Mouse (Mus musculus): Measurements from ENCODE around the gene Tnni3. TPM values are rescaled to one million over a fixed set of nuclear protein-coding genes. Genes with fewer than 3 reads are reported as not detected.

Gene Tnni3
- polyA plus RNA-seq, 1 experiment from 2014 or later: 102 TPM

DNA sequence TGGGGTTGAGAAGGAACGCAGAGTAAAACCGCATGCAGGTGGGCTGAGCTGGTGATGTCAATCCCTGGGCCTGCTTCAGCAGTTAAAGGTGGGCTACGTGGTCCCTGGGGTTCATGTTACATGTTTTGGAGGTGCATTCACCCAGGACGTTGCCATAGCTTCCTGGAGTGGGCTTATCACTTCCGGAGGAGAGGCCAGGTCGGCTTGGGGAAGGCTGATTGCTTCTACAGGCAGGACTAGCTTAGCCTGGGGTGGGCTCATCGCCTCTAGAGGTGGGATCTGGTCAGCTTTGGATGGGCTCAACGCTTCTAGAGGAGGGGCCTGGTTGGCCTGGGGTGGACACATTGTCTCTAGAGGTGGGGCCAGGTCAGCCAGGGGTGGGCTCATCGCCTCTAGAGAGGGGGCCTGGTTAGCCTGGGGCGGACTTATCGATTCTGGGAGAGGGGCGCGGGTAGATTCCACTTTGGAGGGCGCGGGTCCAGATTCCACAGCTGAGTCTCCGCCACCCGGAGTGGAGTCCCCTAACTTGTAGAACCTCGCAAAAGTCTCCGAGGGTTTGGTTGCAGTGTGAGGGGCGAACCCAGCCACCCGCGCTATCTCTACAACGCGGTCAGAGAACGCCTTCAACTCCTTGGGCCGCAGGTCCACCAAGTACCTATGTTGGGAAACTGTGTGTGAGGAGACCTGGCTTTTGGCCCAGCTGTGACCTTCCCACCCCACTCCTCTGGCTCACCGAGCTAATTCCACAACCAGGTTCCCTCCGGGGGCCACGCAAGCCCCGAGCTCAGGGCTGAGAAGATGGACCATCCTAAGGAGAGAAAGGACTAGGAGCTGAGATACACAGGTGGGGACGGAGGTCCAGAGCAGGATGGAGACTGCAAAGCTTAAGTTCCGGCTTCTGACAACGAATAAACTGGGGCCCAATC lies 561 bp downstream of the Tnni3 start:
- Histone ChIP-seq H3K36me3 (ENCODE audit: control insufficient read depth, insufficient read depth, low read length) (no peaks in the 10 kb centered on the region), H3K27ac (ENCODE audit: low read length) (no peak overlapping the region), H3K4me2 (ENCODE audit: low read depth, low read length) (no peak overlapping the region), H3K27me3 (ENCODE audit: control insufficient read depth, insufficient read depth, low read depth, low read length) (peaks cover 4% of the 10 kb centered on the region), H3K9me3 (ENCODE audit: control insufficient read depth, low read length) (no peaks in the 10 kb centered on the region; the same call in 1 of the 2 replicates), H3K9ac (ENCODE audit: low read length) (no peak overlapping the region; the same call in 1 of the 2 replicates), H3K4me3 (ENCODE audit: low read length) (no peak overlapping the region), H3K4me1 (replicated peaks; ENCODE audit: control insufficient read depth, insufficient read depth, low read length) (peaks cover 11% of the 10 kb centered on the region)
- 83% methylated on average over 33 of the region's 33 CpGs for WGBS
- no peak for ATAC-seq (ENCODE audit: low read depth)

DNA sequence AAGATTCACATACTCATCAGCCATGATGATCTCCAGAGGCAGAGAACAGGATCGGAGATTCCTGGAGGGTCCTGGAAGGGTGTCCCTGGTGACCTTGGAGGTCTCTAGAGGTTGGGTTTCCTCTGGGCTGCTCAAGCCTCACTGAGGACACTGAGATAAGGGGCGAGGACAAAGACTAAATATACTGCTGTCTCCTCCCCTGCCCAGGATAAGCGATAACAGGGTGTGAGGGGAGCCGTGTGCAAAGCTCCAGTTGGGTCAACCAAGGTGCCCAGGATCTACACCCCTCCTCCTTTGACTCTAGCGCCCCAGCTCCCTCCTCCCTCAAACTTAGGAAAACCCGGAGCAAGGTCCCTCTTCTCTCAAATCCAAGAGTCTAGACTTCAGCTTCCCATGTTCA lies 1.7 kb downstream of the Tnni3 start:
- Histone ChIP-seq H3K27ac (ENCODE audit: low read length) (no peak overlapping the region), H3K9me3 (ENCODE audit: control insufficient read depth, low read length) (no peaks in the 10 kb centered on the region; the same call in 1 of the 2 replicates), H3K4me3 (ENCODE audit: low read length) (no peak overlapping the region), H3K4me2 (ENCODE audit: low read depth, low read length) (no peak overlapping the region), H3K4me1 (replicated peaks; ENCODE audit: control insufficient read depth, insufficient read depth, low read length) (peaks cover 11% of the 10 kb centered on the region), H3K27me3 (ENCODE audit: control insufficient read depth, insufficient read depth, low read depth, low read length) (peaks cover 4% of the 10 kb centered on the region), H3K36me3 (ENCODE audit: control insufficient read depth, insufficient read depth, low read length) (no peaks in the 10 kb centered on the region), H3K9ac (ENCODE audit: low read length) (no peak overlapping the region)
- WGBS: 60% methylated on average over 6 of the region's 6 CpGs
- no peak for ATAC-seq (ENCODE audit: low read depth)

DNA sequence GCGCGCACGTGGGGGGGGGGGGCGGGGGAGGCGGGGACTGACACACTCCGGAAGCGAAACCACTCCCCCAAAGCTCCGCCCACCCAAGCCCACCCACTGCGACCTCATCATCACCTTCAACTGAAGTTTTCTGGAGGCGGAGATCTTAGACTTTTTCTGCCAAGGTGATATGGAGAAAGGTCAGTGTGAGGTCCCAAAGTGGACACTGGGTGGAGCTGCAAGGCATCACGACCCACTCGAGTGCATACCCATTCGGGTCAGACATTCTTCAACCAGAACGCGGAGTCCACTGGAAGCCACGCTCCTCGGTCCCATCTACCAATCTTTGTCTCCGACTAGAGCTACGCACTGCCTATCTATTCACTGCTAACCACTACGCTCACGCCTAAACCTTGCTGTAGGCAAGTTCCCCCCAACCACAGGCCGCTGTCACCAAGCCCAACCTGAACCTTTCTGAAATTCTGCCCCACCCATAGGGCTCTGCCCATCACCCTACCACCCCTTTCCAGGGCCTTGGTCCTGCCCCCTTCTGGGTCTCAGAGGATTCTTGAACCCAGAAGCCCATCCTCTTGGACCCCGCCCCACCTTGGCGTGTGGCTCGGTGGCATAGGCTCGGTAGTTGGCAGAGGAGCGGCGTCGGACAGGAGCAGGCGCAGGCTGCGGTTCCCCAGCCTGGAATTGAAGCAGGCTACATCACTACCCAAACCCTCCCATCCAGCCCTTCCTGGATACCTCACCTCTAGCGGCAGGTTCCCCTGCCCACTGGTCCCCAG lies 2.6 kb downstream of the Tnni3 start:
- Histone ChIP-seq H3K36me3 (ENCODE audit: control insufficient read depth, insufficient read depth, low read length) (no peaks in the 10 kb centered on the region), H3K27me3 (ENCODE audit: control insufficient read depth, insufficient read depth, low read depth, low read length) (peaks cover 4% of the 10 kb centered on the region), H3K4me2 (ENCODE audit: low read depth, low read length) (peak overlapping the region; percentile 59), H3K4me1 (replicated peaks; ENCODE audit: control insufficient read depth, insufficient read depth, low read length) (peaks cover 6% of the 10 kb centered on the region), H3K9me3 (ENCODE audit: control insufficient read depth, low read length) (no peaks in the 10 kb centered on the region; the same call in 1 of the 2 replicates), H3K4me3 (ENCODE audit: low read length) (peak overlapping the region; percentile 30), H3K9ac (ENCODE audit: low read length) (peak overlapping the region; percentile 51; the same call in 1 of the 2 replicates), H3K27ac (ENCODE audit: low read length) (no peak overlapping the region)
- ATAC-seq (ENCODE audit: low read depth): peak; percentile 7; the same call in 1 of the 2 replicates
- WGBS: 27% methylated on average over 30 of the region's 32 CpGs

DNA sequence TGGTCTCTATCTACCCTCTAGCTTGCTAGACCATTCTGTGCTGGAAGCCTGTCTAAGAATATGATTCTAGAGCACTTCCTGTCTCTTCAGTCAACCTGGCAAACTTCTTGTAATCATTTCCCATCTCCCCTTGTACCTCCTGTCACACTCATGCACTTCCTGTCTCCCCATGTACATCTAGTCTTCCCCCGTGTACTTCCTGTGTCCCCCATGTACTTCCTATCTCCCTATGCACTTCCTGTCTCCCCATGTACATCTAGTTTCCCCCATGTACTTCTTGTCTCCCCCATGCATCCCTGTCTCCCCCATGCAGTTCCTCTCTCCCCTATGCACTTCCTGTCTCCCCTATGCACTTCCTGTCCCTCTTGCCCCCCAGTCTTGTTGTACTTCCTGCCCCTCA lies 5.5 kb downstream of the Tnni3 start:
- no peak overlapping the region for H3K4me3 ChIP-seq (ENCODE audit: low read length)
- no peak overlapping the region for H3K4me2 ChIP-seq (ENCODE audit: low read depth, low read length)

DNA sequence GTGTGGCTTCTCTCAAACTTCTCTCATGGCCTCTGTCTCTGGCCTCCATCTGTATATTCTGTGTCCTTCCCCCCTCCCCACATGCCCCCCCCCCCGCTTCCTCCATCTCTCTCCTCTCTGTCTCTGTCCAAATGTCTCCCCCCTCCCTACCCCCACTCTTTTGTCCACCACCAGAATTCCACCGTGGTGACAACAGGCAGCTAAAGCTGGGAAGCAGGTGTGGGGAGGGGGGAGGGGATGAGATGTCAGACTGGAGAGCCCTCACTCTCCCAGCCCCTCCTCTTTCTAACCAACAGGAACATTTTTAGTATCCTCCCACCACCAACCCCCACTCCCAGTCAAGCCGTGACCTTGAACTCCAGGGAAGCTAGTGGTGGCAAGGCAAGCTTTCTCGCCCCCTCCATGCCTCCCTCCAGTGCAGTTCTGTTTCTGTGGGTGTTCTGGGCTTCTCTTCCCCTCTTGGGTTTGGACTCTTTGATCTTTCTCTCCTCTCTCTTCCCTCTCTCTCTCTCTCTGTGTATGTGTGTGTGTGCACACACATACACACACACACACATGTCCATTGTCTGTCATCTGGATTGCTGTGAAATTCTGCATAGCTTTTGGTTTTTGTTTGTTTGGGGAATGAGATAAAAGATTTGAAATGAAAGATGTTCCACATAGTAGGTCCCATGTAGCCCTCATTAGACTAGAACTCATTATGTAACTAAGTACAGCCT lies 7.5 kb downstream of the Tnni3 start, which contains the start of gene Tnnt1:
Tnnt1 (minus strand) TSS at position 51 of the 719 bp plus-strand sequence.
- no peak within 1 kb of the TSS for H3K27ac ChIP-seq (ENCODE audit: low read length)
- H3K27me3 ChIP-seq (ENCODE audit: control insufficient read depth, insufficient read depth, low read depth, low read length): peaks cover 4% of the 10 kb centered on the region
- ATAC-seq (ENCODE audit: low read depth): 0 out of 2 replicates have a peak, but pooled peaks have one; percentile 13
- H3K9me3 ChIP-seq (ENCODE audit: control insufficient read depth, low read length): no peaks in the 10 kb centered on the region
- H3K36me3 ChIP-seq (ENCODE audit: control insufficient read depth, insufficient read depth, low read length): no peaks in the 10 kb centered on the region
- WGBS: 32% methylated on average over 3 of the region's 4 CpGs
- H3K4me3 ChIP-seq (ENCODE audit: low read length): no peak within 1 kb of the TSS
- H3K4me2 ChIP-seq (ENCODE audit: low read depth, low read length): no peak within 1 kb of the TSS
- no peak within 1 kb of the TSS; the same call in 1 of the 2 replicates for H3K9ac ChIP-seq (ENCODE audit: low read length)
- H3K4me1 ChIP-seq (replicated peaks; ENCODE audit: control insufficient read depth, insufficient read depth, low read length): peaks cover 20% of the 10 kb centered on the region

More for the DNA sequence above, 5.5 kb downstream of the Tnni3 start:
- WGBS: 48% methylated on average over 1 of the region's 1 CpGs
- Histone ChIP-seq H3K36me3 (ENCODE audit: control insufficient read depth, insufficient read depth, low read length) (no peaks in the 10 kb centered on the region), H3K27me3 (ENCODE audit: control insufficient read depth, insufficient read depth, low read depth, low read length) (peaks cover 4% of the 10 kb centered on the region), H3K27ac (ENCODE audit: low read length) (no peak overlapping the region), H3K4me1 (replicated peaks; ENCODE audit: control insufficient read depth, insufficient read depth, low read length) (peaks cover 13% of the 10 kb centered on the region), H3K9ac (ENCODE audit: low read length) (no peak overlapping the region), H3K9me3 (ENCODE audit: control insufficient read depth, low read length) (no peaks in the 10 kb centered on the region; the same call in 1 of the 2 replicates)
- no peak for ATAC-seq (ENCODE audit: low read depth)

DNA sequence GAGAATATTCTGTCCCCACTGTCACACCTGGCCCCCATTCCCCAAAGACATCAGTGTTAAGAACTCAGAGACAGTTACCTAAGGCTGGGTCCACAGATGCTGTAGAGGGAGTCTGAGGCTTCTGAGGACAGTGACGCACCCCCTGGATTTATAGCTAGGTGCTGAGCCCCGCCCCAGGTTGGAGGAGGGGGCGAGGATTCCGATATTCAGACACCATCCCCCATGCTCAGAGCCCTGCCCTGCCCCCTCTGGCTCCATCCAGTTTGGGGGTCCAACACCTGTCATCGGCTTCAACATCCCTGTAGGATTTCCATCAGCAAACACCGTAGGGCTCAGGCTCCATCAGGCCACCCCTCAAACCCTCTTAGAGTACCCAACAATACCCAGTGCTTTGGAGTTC lies 8.2 kb downstream of the Tnni3 start:
- Histone ChIP-seq H3K9ac (ENCODE audit: low read length) (no peak overlapping the region), H3K9me3 (ENCODE audit: control insufficient read depth, low read length) (no peaks in the 10 kb centered on the region), H3K27me3 (ENCODE audit: control insufficient read depth, insufficient read depth, low read depth, low read length) (peaks cover 4% of the 10 kb centered on the region), H3K27ac (ENCODE audit: low read length) (no peak overlapping the region), H3K4me1 (replicated peaks; ENCODE audit: control insufficient read depth, insufficient read depth, low read length) (peaks cover 19% of the 10 kb centered on the region), H3K4me3 (ENCODE audit: low read length) (no peak overlapping the region), H3K4me2 (ENCODE audit: low read depth, low read length) (no peak overlapping the region), H3K36me3 (ENCODE audit: control insufficient read depth, insufficient read depth, low read length) (no peaks in the 10 kb centered on the region)
- WGBS: 60% methylated on average over 6 of the region's 6 CpGs
- no peak for ATAC-seq (ENCODE audit: low read depth)

DNA sequence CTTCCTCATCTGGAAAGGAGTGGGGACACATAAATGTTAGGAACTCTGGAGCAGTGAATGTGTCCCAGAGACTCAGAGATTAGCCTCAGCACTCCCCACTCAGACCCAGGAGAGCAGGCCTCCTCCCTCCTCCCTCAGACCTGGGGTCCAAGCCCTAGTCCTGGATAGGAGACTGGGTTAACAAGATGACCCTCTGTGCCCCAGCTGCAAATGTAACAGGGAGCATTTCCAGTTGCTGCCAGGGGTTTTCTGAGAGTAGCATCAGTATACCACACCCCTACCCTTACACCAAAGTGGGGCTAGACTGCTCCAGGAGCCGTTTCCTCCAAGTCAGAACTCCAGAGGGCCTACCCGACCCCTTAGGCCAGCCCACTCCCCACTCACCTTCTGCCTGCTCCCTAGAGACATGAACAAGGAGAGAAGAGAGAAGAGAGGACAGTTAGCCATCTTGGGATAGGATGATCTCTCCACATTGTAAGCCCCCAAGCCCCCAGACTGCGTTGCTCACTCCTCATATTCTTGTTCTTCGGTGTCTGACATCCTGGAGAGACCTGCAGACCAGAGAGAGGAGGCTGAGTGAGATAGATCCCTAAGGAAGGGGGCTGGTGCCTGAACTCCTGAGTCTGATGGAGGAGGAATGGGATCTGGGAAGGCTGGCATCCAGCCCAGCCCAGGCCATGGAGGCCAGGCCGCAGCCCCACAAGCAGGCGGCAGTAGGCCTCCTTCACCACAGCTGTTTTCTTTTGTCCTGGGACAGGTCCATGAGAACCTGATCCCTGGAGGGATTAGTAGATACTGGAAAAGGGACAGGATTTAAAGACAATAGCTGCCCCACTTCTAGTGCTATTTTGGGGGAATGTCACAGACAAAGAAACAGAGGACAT lies 10.0 kb downstream of the Tnni3 start:
- Histone ChIP-seq H3K9me3 (ENCODE audit: control insufficient read depth, low read length) (no peaks in the 10 kb centered on the region), H3K4me2 (ENCODE audit: low read depth, low read length) (no peak overlapping the region), H3K4me1 (replicated peaks; ENCODE audit: control insufficient read depth, insufficient read depth, low read length) (peaks cover 21% of the 10 kb centered on the region), H3K36me3 (ENCODE audit: control insufficient read depth, insufficient read depth, low read length) (no peaks in the 10 kb centered on the region), H3K27me3 (ENCODE audit: control insufficient read depth, insufficient read depth, low read depth, low read length) (no peaks in the 10 kb centered on the region), H3K27ac (ENCODE audit: low read length) (no peak overlapping the region), H3K4me3 (ENCODE audit: low read length) (no peak overlapping the region), H3K9ac (ENCODE audit: low read length) (peak overlapping the region; percentile 11; the same call in 1 of the 2 replicates)
- 46% methylated on average over 6 of the region's 6 CpGs for WGBS
- ATAC-seq (ENCODE audit: low read depth): no peak

DNA sequence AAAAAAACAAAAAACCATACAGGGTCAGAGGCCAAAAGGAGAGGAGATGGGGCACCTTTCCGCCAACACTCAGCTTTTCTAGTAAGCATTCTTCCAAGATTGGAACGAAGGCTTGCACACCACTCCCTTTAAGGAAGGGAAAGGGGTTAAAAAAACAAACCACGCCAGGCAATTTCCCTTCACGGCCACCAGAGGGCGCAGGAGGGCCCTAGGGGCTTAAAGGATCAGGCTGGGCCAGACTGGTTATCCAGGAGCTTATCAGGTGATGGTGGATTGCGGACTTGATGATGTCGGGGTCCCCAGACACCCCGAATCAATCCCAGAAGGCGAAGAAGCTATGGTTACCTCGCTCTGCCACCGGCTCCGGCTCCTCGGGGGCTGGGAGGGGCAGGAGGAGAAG lies 10.8 kb downstream of the Tnni3 start:
- WGBS: 30% methylated on average over 13 of the region's 13 CpGs
- H3K36me3 ChIP-seq (ENCODE audit: control insufficient read depth, insufficient read depth, low read length): no peaks in the 10 kb centered on the region
- no peak overlapping the region for H3K4me3 ChIP-seq (ENCODE audit: low read length)
- H3K4me1 ChIP-seq (replicated peaks; ENCODE audit: control insufficient read depth, insufficient read depth, low read length): peaks cover 21% of the 10 kb centered on the region
- ATAC-seq (ENCODE audit: low read depth): no peak
- H3K9ac ChIP-seq (ENCODE audit: low read length): no peak overlapping the region
- H3K4me2 ChIP-seq (ENCODE audit: low read depth, low read length): no peak overlapping the region
- no peaks in the 10 kb centered on the region for H3K9me3 ChIP-seq (ENCODE audit: control insufficient read depth, low read length)
- H3K27ac ChIP-seq (ENCODE audit: low read length): no peak overlapping the region
- H3K27me3 ChIP-seq (ENCODE audit: control insufficient read depth, insufficient read depth, low read depth, low read length): no peaks in the 10 kb centered on the region
